Mouse (Mus musculus) MEL (cell line): Measurements from ENCODE around the gene Ntrk3.

ENCODE experiments used
- CTCF ChIP-seq, 3 experiments: IDR thresholded peaks in 2 of 3; conservative IDR thresholded peaks in 1 of 3; 2 replicates each; pipeline ENCODE4 v1.5.1; 2011 to 2012; ENCODE audit warnings: low read length in 3 of 3, low read depth in 2 of 3, mild to moderate bottlenecking in 2 of 3, improper control_type of control experiment in 1 of 3, inconsistent platforms in 1 of 3, mixed read lengths in 1 of 3, moderate library complexity in 1 of 3; ENCODE audit not compliant: control insufficient read depth in 1 of 3, insufficient read depth in 1 of 3, poor library complexity in 1 of 3, severe bottlenecking in 1 of 3
- E2F4 ChIP-seq: IDR thresholded peaks from 2 replicates; pipeline ENCODE4 v1.6.1; 2011; ENCODE audit warnings: low read depth, low read length, improper control_type of control experiment, borderline replicate concordance
- ELF1 ChIP-seq: IDR thresholded peaks from 2 replicates; pipeline ENCODE4 v1.6.1; 2014; ENCODE audit warnings: low read depth, mild to moderate bottlenecking, inconsistent platforms, low read length, improper control_type of control experiment, moderate library complexity
- EP300 ChIP-seq, 2 experiments: IDR thresholded peaks; 2 replicates each; pipeline ENCODE4 v1.6.1; 2011; ENCODE audit warnings: improper control_type of control experiment in 2 of 2, low read length in 2 of 2, low read depth in 1 of 2, mild to moderate bottlenecking in 1 of 2
- MAX ChIP-seq: IDR thresholded peaks from 2 replicates; pipeline ENCODE4 v1.6.1; 2011; ENCODE audit warnings: low read length, improper control_type of control experiment
- MAZ ChIP-seq: IDR thresholded peaks from 2 replicates; pipeline ENCODE4 v1.6.1; 2012; ENCODE audit warnings: low read depth, mild to moderate bottlenecking, inconsistent platforms, low read length, improper control_type of control experiment
- MXI1 ChIP-seq: IDR thresholded peaks from 2 replicates; pipeline ENCODE4 v1.6.1; 2011; ENCODE audit warnings: mild to moderate bottlenecking, low read depth, low read length, improper control_type of control experiment
- POLR2AphosphoS2 ChIP-seq: IDR thresholded peaks from 2 replicates; pipeline ENCODE4 v1.6.1; 2011; ENCODE audit warnings: low read length, improper control_type of control experiment
- SIN3A ChIP-seq: IDR thresholded peaks from 2 replicates; pipeline ENCODE4 v1.6.1; 2012; ENCODE audit warnings: low read length, improper control_type of control experiment, inconsistent platforms
- TCF12 ChIP-seq: IDR thresholded peaks from 2 replicates; pipeline ENCODE4 v1.6.1; 2014; ENCODE audit warnings: low read depth, mild to moderate bottlenecking, inconsistent platforms, low read length, improper control_type of control experiment, moderate library complexity

DNA sequence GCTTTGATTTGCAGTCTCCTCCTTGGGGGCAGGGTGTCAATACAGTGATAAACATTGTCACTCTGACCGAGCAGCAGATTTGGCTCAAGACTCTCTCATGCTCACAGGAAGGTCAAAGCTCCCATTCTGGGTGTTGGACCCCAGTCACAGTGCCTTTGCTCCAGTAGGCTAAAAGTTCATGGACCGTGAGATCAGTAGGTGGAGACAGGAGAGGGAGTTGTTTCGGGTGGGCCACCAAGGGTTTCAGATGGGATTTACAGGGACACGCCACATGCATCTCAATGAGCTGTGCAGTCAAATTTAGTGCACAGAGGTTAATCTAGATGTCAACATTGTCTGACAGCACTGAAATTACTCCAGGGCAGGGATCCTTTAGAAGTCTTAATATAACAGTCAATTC lies 552.2 kb downstream of the Ntrk3 start:
- no peak for TF ChIP-seq MAZ
- TF ChIP-seq MXI1: no peak
- TF ChIP-seq TCF12: no peak
- TF ChIP-seq EP300 (IDR thresholded peaks at IDR 0.05; ENCODE audit: low read depth in 1 of 2, low read length in 2 of 2): no peak
- no peak for TF ChIP-seq POLR2AphosphoS2
- no peak for TF ChIP-seq SIN3A
- TF ChIP-seq E2F4: no peak
- no peak for TF ChIP-seq CTCF (IDR thresholded peaks at IDR 0.05 in 2 of 3, conservative IDR thresholded peaks at IDR 0.05 in 1 of 3; ENCODE audit: control insufficient read depth in 1 of 3, insufficient read depth in 1 of 3, low read depth in 2 of 3, low read length in 3 of 3, poor library complexity in 1 of 3, severe bottlenecking in 1 of 3)
- no peak for TF ChIP-seq MAX
- TF ChIP-seq ELF1: no peak
